Mouse (Mus musculus): Measurements from ENCODE around the gene Esp23. TPM values are rescaled to one million over a fixed set of nuclear protein-coding genes. Genes with fewer than 3 reads are reported as not detected.

Gene Esp23
- polyA plus RNA-seq (2021; fragmentation: Nextera tagmentation) = not detected in 2 replicates
- long read RNA-seq, experiment 1 = 0 reads
- long read RNA-seq, experiment 2 = 0 reads

DNA sequence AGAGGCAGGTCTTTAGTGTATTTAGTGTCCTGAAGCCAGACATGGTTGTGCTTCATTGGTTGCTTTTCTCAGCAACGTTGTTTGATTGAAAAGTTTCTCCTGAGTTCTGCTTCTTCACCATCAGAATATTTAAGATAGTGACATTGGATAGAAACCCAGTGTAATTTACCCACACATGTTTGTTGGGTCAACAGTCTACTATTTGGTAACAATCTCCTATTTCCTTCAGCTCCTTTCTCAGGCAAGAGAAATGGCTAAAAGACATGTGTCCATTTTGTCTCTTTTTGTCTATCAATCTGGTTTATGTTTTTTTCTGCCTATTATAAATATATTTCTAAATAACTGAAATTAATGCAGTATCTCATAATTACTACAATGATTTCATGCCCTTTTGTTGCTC is at the start of gene Esp23:
Esp23 (minus strand) TSS at position 101 of the 400 bp plus-strand sequence.

DNA sequence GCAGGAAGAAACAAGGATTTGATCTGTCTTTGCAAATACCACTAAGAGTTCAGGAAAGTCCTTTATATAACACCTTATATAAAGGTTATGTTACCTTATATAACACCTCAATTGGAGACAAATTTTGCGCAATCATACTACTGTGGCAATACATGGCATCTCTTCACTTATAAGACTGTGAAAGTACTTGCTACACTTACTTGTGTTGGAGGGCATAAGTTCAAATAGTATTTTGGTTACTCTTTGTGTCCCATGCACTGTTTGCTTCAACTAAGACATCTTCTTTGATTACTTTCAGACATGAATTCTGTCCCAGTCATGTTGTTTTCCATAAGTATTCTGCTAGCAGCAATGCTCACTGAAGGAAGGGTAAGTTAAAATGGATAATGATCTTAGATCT is 18.2 kb upstream of the Esp23 start, which contains the start of gene Esp22:
Esp22 (plus strand) TSS at position 301 of the 400 bp plus-strand sequence.

DNA sequence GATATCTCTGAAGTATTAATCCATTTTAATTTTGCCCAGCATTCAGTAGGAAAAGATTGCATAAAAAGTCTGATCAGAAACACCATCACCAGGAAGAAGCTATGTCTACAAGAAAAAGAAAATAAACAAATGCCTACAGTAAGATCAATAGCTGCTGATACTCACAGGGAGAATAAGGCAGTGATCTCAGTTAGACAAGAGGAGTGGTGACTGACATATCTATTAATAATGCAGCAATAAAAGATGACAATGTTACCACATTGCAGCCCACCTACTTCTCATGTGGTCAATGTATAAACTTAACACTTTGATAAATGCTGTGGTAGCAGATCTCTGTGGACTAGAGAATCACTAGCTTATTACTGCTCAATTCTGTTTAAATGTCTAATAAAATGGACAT is 33.6 kb downstream of the Esp23 start, which contains the start of gene Gm21903:
Gm21903 (minus strand) TSS at position 101 of the 400 bp plus-strand sequence.

DNA sequence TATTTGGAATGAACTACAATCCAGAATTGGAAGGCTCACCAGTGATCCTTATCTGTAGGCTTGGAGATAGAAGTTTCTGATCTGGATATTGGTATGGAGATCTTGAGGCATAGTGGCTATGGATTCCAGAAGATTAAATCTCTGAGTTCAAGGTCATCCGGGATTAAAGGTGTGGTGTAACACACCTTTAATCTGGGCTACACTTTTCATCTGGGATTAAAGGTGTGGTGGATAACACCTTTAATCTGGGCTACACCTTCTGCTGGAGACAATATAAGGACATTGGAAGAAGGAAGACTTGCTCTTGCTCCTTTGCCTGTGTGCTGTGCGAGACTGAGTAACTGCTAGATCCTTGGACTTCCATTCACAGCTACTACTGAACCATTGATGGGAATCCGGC is 40.4 kb downstream of the Esp23 start, which contains the start of gene Esp24:
Esp24 (plus strand) TSS at position 301 of the 400 bp plus-strand sequence.

Other genes starting within 250 kb of the Esp23 start
- not detected in 2 replicates for gene Esp24, start 40.3 kb downstream of the Esp23 start, polyA plus RNA-seq (2021; fragmentation: Nextera tagmentation)
- gene Gm21903, start 33.7 kb downstream of the Esp23 start, polyA plus RNA-seq (2021; fragmentation: Nextera tagmentation) = not detected in 2 replicates
- not detected in 2 replicates for gene Esp22, start 18.3 kb upstream of the Esp23 start, polyA plus RNA-seq (2021; fragmentation: Nextera tagmentation)